Mouse (Mus musculus): ENCODE results near the gene Plcd1.

- no peak for TF ChIP-seq EP300 (IDR thresholded peaks at IDR 0.05; ENCODE audit: low read depth)
- no peak for TF ChIP-seq CTCF (IDR thresholded peaks at IDR 0.05; ENCODE audit: low read depth)
Observed at GRCm38 (mm10) chr9:119102783-119103113, 9.4 kb upstream of the Plcd1 start.

All from heart, postnatal 0 days (tissue).